Mouse (Mus musculus): Measurements from ENCODE around the gene Cfl1. TPM values are rescaled to one million over a fixed set of nuclear protein-coding genes. Genes with fewer than 3 reads are reported as not detected.
A peak's percentile ranks its signal among the peaks of the same experiment; 100 is the strongest.

The Cfl1 gene
- total RNA-seq, 2 experiments from 2014 or later: 52.8 to 72.0 TPM

GRCm38 (mm10) chr19:5529325-5530137, 39.3 kb downstream of the Cfl1 start:
- peak overlapping the region; percentile 64 for H3K4me3 ChIP-seq
- intact Hi-C loops (cut with DNase I): loop anchor here (1.0 kb wide), 1 partner anchor 39 kb away; the partner anchor contains the start of gene Ap5b1
- peak overlapping the region; percentile 43 for H3K27ac ChIP-seq
- TF ChIP-seq CTCF (IDR thresholded peaks at IDR 0.05): peak; percentile 98
- DNase-seq: peak; percentile 98

- H3K4me3 ChIP-seq: peak overlapping the region; percentile 64
- intact Hi-C loops (cut with DNase I): no loop called here
- H3K27ac ChIP-seq: no peak overlapping the region
- no peak for TF ChIP-seq CTCF (IDR thresholded peaks at IDR 0.05)
- DNase-seq: no peak
Observed at GRCm38 (mm10) chr19:5530138-5530524, 39.9 kb downstream of the Cfl1 start.

GRCm38 (mm10) chr19:5532520-5532919, 42.3 kb downstream of the Cfl1 start:
- DNase-seq: no peak
- Histone ChIP-seq H3K27ac (no peak overlapping the region), H3K4me3 (no peak overlapping the region)
- intact Hi-C loops (cut with DNase I): no loop called here
- TF ChIP-seq CTCF (IDR thresholded peaks at IDR 0.05): no peak

GRCm38 (mm10) chr19:5538786-5539185, 48.5 kb downstream of the Cfl1 start:
- no peak overlapping the region for H3K27ac ChIP-seq
- no peak for DNase-seq
- H3K4me3 ChIP-seq: no peak overlapping the region
- intact Hi-C loops (cut with DNase I): no loop called here
- no peak for TF ChIP-seq CTCF (IDR thresholded peaks at IDR 0.05)

GRCm38 (mm10) chr19:5543362-5543761, 53.1 kb downstream of the Cfl1 start:
- Histone ChIP-seq H3K4me3 (no peak overlapping the region), H3K27ac (no peak overlapping the region)
- intact Hi-C loops (cut with DNase I): no loop called here
- DNase-seq: no peak
- no peak for TF ChIP-seq CTCF (IDR thresholded peaks at IDR 0.05)

- H3K27ac ChIP-seq: no peak overlapping the region
- H3K4me3 ChIP-seq: no peak overlapping the region
- intact Hi-C loops (cut with DNase I): no loop called here
- no peak for DNase-seq
- TF ChIP-seq CTCF (IDR thresholded peaks at IDR 0.05): no peak
Observed at GRCm38 (mm10) chr19:5544031-5544430, 53.8 kb downstream of the Cfl1 start.

Other genes with a start within 250 kb of the Cfl1 start
- gene Pacs1, start 217.3 kb upstream of the Cfl1 start, total RNA-seq (2021): 1 to 10 TPM; 5.2 to 8.5 TPM
- 10 to 100 TPM; 66.5 to 78.9 TPM for gene Sf3b2, start 195.0 kb upstream of the Cfl1 start, total RNA-seq (2021)
- gene Gal3st3, start 192.1 kb upstream of the Cfl1 start, total RNA-seq (2021): under 1 TPM in 1 of 2 experiments, not detected in 1; 0.11 TPM
- not detected for gene Catsper1, start 154.7 kb upstream of the Cfl1 start, total RNA-seq (2021)
- 10 to 100 TPM; 27.5 to 44.2 TPM for gene Cst6, start 140.9 kb upstream of the Cfl1 start, total RNA-seq (2021)
- 10 to 100 TPM; 15.7 to 17.9 TPM for gene Eif1ad, start 123.7 kb upstream of the Cfl1 start, total RNA-seq (2021)
- 100 to 1,000 TPM; 122 to 144 TPM for gene Banf1, start 123.3 kb upstream of the Cfl1 start, total RNA-seq (2021)
- 10 to 100 TPM; 40.1 to 50.3 TPM for gene Sart1, start 101.8 kb upstream of the Cfl1 start, total RNA-seq (2021)
- 1 to 10 TPM; 1.3 to 2.7 TPM for gene Tsga10ip, start 87.9 kb upstream of the Cfl1 start, total RNA-seq (2021)
- 100 to 1,000 TPM; 503 to 688 TPM for gene Drap1, start 65.5 kb upstream of the Cfl1 start, total RNA-seq (2021)
- gene AI837181, start 65.3 kb upstream of the Cfl1 start, total RNA-seq (2021): 10 to 100 TPM; 34.0 to 38.0 TPM
- not detected for gene Fosl1, start 42.9 kb upstream of the Cfl1 start, total RNA-seq (2021)
- 1 to 10 TPM; 3.9 to 7.2 TPM for gene Ccdc85b, start 32.6 kb upstream of the Cfl1 start, total RNA-seq (2021)
- gene Fibp, start 29.8 kb upstream of the Cfl1 start, total RNA-seq (2021): 10 to 100 TPM; 33.9 to 35.8 TPM
- not detected for gene Ctsw, start 21.9 kb upstream of the Cfl1 start, total RNA-seq (2021)
- 1 to 10 TPM; 3.4 to 6.6 TPM for gene Efemp2, start 16.5 kb upstream of the Cfl1 start, total RNA-seq (2021)
- gene Mus81, start 2.1 kb upstream of the Cfl1 start, total RNA-seq (2021): 10 to 100 TPM; 20.1 to 23.3 TPM
- gene 1700020D05Rik, start 13.3 kb downstream of the Cfl1 start, total RNA-seq (2021): 1 to 10 TPM in 1 of 2 experiments, under 1 TPM in 1; 0.92 to 1.6 TPM
- 1 to 10 TPM; 5.8 to 8.0 TPM for gene Snx32, start 20.1 kb downstream of the Cfl1 start, total RNA-seq (2021)
- not detected for gene Ovol1, start 70.2 kb downstream of the Cfl1 start, total RNA-seq (2021)
- 1 to 10 TPM; 2.0 to 2.3 TPM for gene Ap5b1, start 77.6 kb downstream of the Cfl1 start, total RNA-seq (2021)
- gene Rnaseh2c, start 111.4 kb downstream of the Cfl1 start, total RNA-seq (2021): 10 to 100 TPM; 42.4 to 53.6 TPM
- gene Kat5, start 119.8 kb downstream of the Cfl1 start, total RNA-seq (2021): 10 to 100 TPM; 20.9 to 23.7 TPM
- 10 to 100 TPM; 14.6 to 14.7 TPM for gene Rela, start 147.0 kb downstream of the Cfl1 start, total RNA-seq (2021)
- gene Sipa1, start 173.3 kb downstream of the Cfl1 start, total RNA-seq (2021): 10 to 100 TPM in 1 of 2 experiments, 1 to 10 TPM in 1; 10.0 to 11.0 TPM
- 10 to 100 TPM in 1 of 2 experiments, 1 to 10 TPM in 1; 8.7 to 11.8 TPM for gene Map3k11, start 198.3 kb downstream of the Cfl1 start, total RNA-seq (2021)
- 10 to 100 TPM; 12.6 to 14.0 TPM for gene Pcnx3, start 198.5 kb downstream of the Cfl1 start, total RNA-seq (2021)
- gene Kcnk7, start 213.9 kb downstream of the Cfl1 start, total RNA-seq (2021): not detected
- 100 to 1,000 TPM; 218 to 220 TPM for gene Ehbp1l1, start 235.9 kb downstream of the Cfl1 start, total RNA-seq (2021)
- 10 to 100 TPM; 22.2 to 22.6 TPM for gene Fam89b, start 239.2 kb downstream of the Cfl1 start, total RNA-seq (2021)

All from gastrocnemius, adult 2 months (tissue).